Mouse (Mus musculus): ENCODE results near the gene Edem3.
"Not testable (repeated sequence)": the region's sequence is repeated elsewhere in the genome, so short reads cannot be mapped to it uniquely, and the experiment has no call there.

Gene Edem3

GRCm38 (mm10) chr1:151812004-151812712 lies 57.0 kb downstream of the Edem3 start:
- DNase-seq: no peak

- DNase-seq: no peak
Observed at GRCm38 (mm10) chr1:151816051-151816450, 60.9 kb downstream of the Edem3 start.

- no peak for DNase-seq
Observed at GRCm38 (mm10) chr1:151819190-151819589, 64.0 kb downstream of the Edem3 start.

GRCm38 (mm10) chr1:151820457-151820856 lies 65.3 kb downstream of the Edem3 start:
- DNase-seq: peak; percentile 86 to 91

- peak; percentile 49 to 57 for DNase-seq
Observed at GRCm38 (mm10) chr1:151825065-151825464, 69.9 kb downstream of the Edem3 start.

- DNase-seq: no peak
Observed at GRCm38 (mm10) chr1:151831791-151832190, 76.6 kb downstream of the Edem3 start.

GRCm38 (mm10) chr1:151835261-151835660 lies 80.1 kb downstream of the Edem3 start:
- DNase-seq: no peak

GRCm38 (mm10) chr1:151840345-151840744 lies 85.2 kb downstream of the Edem3 start:
- not testable (repeated sequence) for DNase-seq

GRCm38 (mm10) chr1:151845252-151845832 lies 90.2 kb downstream of the Edem3 start:
- no peak for DNase-seq

GRCm38 (mm10) chr1:151845926-151846782 lies 91.0 kb downstream of the Edem3 start:
- peak; percentile 45 for DNase-seq

- no peak for DNase-seq
Observed at GRCm38 (mm10) chr1:151848286-151848685, 93.1 kb downstream of the Edem3 start.

GRCm38 (mm10) chr1:151849993-151850608 lies 94.9 kb downstream of the Edem3 start:
- DNase-seq: no peak

GRCm38 (mm10) chr1:151851051-151851848 lies 96.1 kb downstream of the Edem3 start:
- DNase-seq: peak; percentile 23 to 32

GRCm38 (mm10) chr1:151851976-151852375 lies 96.8 kb downstream of the Edem3 start:
- no peak for DNase-seq

- DNase-seq: no peak
Observed at GRCm38 (mm10) chr1:151855561-151855960, 100.4 kb downstream of the Edem3 start.

GRCm38 (mm10) chr1:151858474-151858873 lies 103.3 kb downstream of the Edem3 start:
- no peak for DNase-seq

- no peak for DNase-seq
Observed at GRCm38 (mm10) chr1:151861334-151861995, 106.3 kb downstream of the Edem3 start.

GRCm38 (mm10) chr1:151862109-151862508 lies 106.9 kb downstream of the Edem3 start:
- no peak for DNase-seq

- peak in 1 of 2 experiments; percentile 20 for DNase-seq
Observed at GRCm38 (mm10) chr1:151863135-151863796, 108.1 kb downstream of the Edem3 start.

GRCm38 (mm10) chr1:151863797-151864147 lies 108.6 kb downstream of the Edem3 start:
- peak; percentile 57 to 62 for DNase-seq

GRCm38 (mm10) chr1:151864326-151864725 lies 109.2 kb downstream of the Edem3 start:
- no peak for DNase-seq

All from cerebellum, postnatal 10 days (tissue).